Mouse (Mus musculus): Measurements from ENCODE around the gene A530084C06Rik.

DNA sequence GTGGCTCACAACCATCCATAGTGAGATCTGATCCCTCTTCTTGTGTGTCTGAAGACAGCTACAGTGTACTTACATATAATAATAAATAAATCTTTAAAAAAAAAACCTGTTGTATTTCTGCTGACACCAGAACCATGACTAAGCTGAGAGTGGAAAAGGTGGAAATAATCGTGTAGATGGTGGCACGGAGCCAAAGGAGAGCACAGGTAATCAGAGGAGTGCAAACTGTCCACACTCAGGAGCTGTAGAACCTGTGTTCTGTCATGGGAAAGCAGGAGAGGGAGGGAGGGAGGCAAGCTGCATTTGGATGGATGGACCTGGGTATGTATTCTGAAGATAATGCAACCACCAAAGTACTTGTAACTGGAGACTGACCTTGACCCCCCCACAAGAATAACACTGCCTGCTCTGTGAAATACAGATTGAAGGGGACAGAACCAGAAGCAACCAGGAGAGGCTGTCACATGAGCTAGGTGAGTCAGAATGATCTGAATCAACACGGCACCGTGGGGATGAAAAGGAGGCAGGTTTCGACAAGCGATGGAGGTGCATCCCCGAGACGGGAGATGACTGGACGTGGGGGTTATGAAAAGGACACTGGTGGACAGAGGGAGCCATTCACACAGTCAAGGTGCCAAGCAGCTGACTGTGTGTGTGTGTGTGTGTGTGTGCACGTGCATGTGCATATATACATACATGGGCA is 13.8 kb upstream of the A530084C06Rik start:
- TF ChIP-seq CTCF (IDR thresholded peaks at IDR 0.05; ENCODE audit: low read depth, low read length), result no peak
- TF ChIP-seq GATA1 (IDR thresholded peaks at IDR 0.05; ENCODE audit: borderline replicate concordance, low read length), result no peak
